Mouse (Mus musculus) left cerebral cortex, postnatal 25 days (tissue): ENCODE measurements around the gene Camkmt. TPM values are rescaled to one million over a fixed set of nuclear protein-coding genes. Genes with fewer than 3 reads are reported as not detected.
A peak's percentile ranks its signal among the peaks of the same experiment; 100 is the strongest.

Experiments
- DNase-seq, 2 experiments: peaks; one replicate each; pipeline ENCODE4 v3.0.0; 2022; ENCODE audit warnings: low spot score in 2 of 2, mixed read lengths in 1 of 2
- intact Hi-C: fragments of 180-260 bp; cut with DNase I; formaldehyde crosslinking; loops from one replicate; pipeline ENCODE4 v1.15.1; 2025
- total RNA-seq, 2 experiments: library from RNA; stranded (reverse); gene quantifications; 2 replicates each; pipeline ENCODE4 v1.2.3; 2021

The Camkmt gene
- total RNA-seq, 2 experiments from 2014 or later: 11.8 TPM

GRCm38 (mm10) chr17:85395502-85395901, 305.1 kb downstream of the Camkmt start:
- DNase-seq: no peak
- intact Hi-C loops: no loop called here

DNA sequence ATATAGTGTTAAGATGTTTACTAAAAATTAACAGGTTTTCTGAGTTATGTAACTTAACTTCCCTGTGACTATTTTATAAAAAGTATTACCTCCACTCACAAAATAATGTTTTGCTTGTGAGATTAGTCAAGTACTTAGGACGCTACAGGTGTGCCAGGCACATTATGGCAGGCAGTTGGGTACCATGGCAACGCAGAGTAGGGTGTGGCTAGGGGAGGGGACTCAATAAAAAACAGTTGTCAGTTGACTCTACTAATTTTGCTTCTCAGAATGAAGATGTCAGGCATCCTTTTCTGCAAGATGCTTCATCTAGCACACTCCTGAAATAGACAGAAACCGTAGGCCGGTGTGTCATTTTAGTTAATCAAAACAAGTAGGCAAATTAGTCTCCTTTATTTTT, 310.4 kb downstream of the Camkmt start:
- intact Hi-C loops: no loop called here
- DNase-seq: no peak

- no peak for DNase-seq
- intact Hi-C loops: no loop called here
Measured at GRCm38 (mm10) chr17:85405161-85405560, 314.8 kb downstream of the Camkmt start.

GRCm38 (mm10) chr17:85406195-85406594, 315.8 kb downstream of the Camkmt start:
- intact Hi-C loops: no loop called here
- no peak for DNase-seq

DNA sequence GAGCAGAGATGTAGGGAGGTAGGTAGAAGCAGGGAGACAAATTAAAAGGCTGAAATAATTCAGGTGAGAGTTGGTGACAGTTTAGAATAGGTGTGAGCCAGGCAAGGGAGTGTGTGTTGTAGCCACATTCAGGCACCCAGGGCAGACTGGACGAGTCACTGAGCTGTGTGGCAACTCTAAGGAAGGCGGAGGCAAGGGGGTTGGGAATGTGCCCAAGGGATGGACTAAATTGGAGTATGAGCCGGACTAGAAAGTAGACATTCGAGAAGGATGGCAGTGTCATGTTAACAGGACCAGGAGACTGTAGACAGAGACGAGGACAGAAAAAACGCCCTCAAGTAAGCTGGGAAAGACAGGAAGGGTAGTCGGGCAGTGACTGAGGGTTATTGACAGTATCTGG, 338.5 kb downstream of the Camkmt start:
- no peak for DNase-seq
- intact Hi-C loops: no loop called here

DNA sequence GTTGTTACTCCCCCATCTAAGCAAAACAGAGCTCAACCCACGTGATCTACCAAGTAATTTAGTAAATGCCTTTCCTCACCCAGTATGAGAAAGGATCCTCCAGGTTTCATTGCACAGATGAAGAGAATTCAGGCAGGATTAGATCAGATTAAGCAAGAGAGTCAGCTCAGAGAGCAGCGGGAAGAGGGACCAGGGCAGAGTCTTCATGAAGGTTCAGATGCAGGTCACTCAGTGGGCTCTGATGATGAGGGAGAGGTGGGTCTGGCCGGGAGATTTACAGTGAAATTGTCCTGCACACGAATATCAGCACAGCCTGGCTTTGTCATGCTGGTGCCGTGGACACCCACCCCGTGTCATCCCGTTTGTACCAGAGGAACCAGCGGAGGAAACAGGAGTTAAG, 342.6 kb downstream of the Camkmt start:
- intact Hi-C loops: no loop called here
- no peak for DNase-seq

DNA sequence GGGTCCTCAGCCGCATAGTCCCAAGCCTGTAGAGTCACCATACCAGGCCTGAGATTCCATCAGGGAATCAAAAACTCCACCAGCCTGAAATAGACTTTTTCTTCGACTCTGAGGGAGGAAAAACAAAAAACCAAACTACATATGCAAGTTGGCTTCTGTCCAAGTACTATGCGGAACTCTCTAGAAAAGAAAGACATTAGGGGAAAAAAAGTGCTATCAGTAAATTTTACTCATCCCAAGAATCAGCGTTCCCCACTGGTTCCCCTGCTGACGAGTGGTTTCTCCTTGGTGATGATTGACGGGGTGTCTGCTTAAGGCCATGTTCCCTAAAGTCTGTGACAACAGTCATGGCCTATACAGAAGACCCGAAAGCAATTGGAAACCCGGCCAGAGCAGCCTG, 352.7 kb downstream of the Camkmt start:
- DNase-seq: no peak
- intact Hi-C loops: no loop called here

DNA sequence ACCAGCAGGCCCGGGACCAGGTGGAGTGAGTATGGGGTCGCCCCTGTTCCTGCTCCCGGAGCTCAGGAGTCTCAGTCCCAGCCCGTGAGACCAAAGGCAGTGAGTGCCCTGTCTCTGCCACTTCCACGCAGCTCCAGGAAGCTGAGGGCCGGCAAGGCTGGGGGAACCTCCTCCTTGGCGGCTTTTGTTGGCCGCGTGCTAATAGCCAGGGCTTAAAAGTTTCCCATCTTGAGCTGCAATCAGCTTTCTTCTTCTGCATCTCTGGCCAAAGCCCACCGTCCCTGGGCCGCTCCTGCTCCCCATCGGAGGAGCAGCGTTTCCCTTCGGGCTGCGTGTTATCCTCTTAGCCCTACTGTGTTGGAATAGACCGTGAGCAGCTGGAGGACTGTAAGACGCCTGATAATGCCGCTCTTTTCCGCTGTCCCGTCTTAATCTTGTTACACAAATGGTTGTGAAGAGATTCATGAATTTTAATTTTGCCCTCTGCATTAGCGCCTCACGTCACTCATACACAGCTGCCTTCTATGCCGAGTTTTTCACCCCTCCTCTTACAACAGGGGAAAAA, 364.1 kb downstream of the Camkmt start:
- DNase-seq: no peak

DNA sequence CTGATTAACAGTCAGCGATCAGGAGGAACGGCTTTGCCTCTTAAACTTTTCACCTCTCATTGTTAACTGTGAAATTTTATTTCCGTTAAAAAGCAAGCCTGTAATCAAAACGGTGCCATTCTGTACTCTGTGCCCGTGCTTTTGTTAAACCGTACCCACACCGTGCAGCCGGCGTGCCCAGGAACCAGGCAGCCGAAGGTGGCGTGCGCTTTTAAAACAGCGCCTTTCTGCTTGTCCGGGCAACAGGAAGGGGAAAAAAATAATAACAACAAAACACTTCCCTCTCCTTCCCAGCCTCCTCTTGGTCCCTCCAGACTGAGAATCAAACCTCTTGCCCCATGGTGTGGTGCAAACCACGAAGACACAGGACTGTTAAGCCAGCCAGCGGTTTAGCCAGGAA, 364.7 kb downstream of the Camkmt start:
- no peak for DNase-seq
- intact Hi-C loops: no loop called here

More for the DNA sequence above, 364.1 kb downstream of the Camkmt start:
- intact Hi-C loops: no loop called here

DNA sequence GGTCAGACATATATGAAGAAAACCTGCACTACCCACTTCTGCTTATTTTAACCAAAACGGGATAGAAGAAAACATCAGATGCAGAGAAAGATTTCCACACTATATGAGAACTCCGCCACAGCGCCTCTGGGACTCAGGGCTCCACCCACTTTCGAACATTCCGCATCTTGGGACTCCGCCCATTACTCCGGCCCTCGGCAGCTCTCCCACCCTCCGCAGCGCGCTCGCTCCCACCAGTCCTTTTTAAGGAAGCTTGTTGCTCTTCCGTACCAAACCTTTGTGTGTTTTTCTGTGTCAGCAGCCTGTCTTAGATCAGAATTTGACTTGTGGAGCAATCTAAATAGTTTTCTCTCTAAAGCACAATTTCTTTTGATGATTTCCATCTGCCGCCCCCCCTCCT, 367.7 kb downstream of the Camkmt start:
- DNase-seq: no peak
- intact Hi-C loops: no loop called here

DNA sequence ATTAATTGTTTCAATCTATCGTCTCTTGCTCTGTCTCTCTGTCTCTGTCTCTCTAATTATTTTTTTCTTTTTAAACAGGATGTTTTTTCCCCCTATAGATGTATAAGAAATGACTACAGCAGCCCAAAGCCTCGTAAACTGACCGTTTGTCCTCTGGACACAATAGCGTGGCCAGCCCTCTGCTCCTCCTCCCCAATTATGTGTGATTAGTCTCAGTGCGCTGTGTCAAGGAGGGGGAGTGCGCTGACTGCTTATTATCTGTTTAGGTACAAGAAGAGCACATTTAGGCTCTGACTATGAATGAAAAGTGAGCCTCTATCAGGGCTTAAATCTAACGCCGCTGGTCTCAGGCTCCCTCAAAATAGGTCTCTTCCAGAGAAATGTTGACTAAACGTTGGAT, 368.2 kb downstream of the Camkmt start:
- no peak for DNase-seq
- intact Hi-C loops: no loop called here

- intact Hi-C loops: loop anchor here (5.0 kb wide), 1 partner anchor 161 kb away; no protein-coding TSS in a partner anchor
- no peak for DNase-seq
Measured at GRCm38 (mm10) chr17:85461577-85461976, 371.2 kb downstream of the Camkmt start.

- intact Hi-C loops: loop anchor here (5.0 kb wide), 1 partner anchor 159 kb away; no protein-coding TSS in a partner anchor
- DNase-seq: no peak
Measured at GRCm38 (mm10) chr17:85463497-85464392, 373.4 kb downstream of the Camkmt start.

DNA sequence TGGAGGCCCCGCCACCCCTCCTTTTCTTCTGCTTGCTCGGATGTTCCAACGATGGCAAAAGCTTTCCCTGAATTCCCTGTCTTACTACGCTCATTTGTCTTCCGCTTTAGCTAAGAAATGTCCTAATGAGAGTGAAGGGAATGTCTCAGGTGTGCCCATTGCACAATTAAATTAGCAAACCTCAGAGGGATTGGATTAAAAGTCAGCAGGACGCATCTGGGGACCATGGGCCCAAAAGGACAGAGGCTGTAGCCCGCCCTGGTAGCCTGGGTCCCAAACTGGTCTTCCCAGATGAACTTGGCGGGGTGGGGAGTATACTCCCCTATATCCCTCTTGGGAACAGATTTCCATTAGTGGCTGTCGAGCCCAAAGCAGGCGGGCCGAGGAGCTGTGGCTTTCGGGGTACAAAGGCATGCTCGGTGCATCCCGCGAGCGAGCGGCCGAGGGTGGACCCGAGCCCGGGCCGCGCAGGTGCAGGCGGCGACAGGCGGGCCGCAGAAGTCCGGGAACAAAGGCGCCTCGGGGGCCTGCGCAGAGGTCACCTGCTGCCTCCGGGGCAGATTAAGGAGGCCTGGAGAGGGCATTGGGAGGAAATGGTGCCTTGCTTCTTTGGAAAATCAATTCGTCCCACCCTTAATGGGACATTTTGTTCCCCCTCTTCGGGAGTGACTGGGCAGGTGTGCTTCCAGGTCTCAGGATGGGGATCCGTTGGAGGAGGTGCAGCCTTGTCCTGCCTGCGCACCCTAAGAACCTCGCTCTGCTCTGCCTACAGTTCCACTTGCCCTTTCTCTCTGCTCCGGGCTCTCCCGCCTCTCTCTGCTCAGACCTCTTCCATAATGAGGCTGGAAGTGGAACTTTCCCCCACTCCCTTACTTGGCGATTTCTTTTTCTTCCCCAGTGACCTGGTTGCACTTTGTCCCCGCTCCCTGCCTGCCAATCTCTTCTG, 374.4 kb downstream of the Camkmt start:
- no peak for DNase-seq
- intact Hi-C loops: loop anchor here (5.0 kb wide), 1 partner anchor 158 kb away; no protein-coding TSS in a partner anchor

DNA sequence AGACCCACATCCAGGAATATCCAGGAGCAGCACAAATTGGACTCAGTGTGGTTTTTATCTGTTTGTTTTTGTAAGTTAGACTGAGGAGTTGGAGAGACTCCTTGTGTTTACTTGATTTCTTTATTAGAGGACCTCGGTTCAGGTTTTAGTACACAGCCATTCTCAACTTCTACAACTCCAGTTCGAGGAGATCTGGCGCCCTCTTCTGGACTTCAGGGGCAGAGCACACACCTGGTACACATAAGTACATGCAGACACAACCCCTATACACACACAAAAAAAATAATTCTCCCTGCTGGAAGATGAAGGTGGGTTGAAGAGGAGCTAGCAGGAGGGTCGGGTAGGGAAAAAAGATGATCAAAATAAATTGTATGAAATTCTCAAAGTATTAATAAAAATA, 379.4 kb downstream of the Camkmt start:
- intact Hi-C loops: no loop called here
- DNase-seq: no peak

- no peak for DNase-seq
- intact Hi-C loops: no loop called here
Measured at GRCm38 (mm10) chr17:85472687-85473202, 382.4 kb downstream of the Camkmt start.

DNA sequence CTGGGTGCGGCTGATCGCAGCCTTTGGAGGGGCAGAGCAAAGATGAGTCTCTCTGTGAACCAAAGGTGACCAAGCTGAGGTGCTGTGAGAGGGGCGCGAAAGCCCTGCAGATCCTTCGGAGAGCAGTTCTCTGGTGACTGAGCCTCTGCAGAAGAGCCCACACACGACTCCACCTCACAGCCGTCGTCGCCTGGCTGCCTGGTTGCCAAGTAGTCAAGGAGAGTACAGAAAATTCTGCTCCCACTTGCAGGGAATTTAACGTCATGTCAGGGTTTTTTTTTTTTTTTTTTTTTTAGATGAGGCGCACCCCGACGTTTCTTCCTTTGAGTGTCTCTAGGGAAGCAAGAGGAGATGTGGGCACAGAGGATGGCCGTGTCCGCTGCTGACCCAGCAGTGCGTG, 382.9 kb downstream of the Camkmt start:
- intact Hi-C loops: no loop called here
- peak; percentile 30 to 37 for DNase-seq

DNA sequence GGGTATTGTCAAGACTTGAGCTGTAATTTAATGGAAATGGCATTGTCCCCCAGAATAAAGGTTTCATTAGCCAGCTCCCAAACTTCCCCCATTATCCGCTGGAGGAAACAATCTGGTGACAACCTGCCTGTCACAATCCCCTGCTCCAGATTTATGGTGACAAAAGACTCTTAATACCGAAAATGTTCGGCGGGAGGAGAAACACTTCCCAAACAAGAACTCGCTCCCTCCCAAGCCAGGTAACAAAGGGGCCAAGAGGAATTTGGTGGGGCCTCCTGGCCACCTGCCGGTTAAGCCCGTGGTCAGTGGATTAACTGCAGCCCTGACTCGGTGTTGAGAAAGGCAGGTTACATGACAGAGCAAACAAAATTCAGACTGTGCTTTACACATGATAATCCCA, 383.5 kb downstream of the Camkmt start:
- no peak for DNase-seq
- intact Hi-C loops: no loop called here

- intact Hi-C loops: no loop called here
- DNase-seq: no peak
Measured at GRCm38 (mm10) chr17:85481241-85481640, 390.9 kb downstream of the Camkmt start.

DNA sequence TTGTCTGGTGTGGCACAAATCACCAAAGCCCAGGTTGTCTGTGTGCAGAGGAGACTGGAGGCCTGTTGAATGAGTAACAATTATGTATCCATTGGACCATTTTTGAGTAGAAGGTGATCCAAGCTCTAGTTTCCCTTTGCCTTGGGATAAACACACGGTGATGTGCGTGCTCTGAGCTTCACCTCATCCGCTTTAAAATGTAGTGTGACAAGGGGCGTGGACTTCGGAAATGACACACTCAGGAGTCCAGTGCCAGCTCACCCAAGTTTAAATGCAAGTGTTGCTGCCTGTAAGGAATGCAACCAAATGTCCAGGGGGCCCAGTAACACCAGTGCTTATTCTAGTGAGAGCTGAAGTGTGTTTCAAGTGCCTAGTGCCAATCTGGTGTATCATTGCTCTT, 392.7 kb downstream of the Camkmt start:
- intact Hi-C loops: no loop called here
- DNase-seq: no peak
